Mouse (Mus musculus) stomach, embryonic 14.5 days (tissue): Measurements from ENCODE around the gene Ror2. TPM values are rescaled to one million over a fixed set of nuclear protein-coding genes. Genes with fewer than 3 reads are reported as not detected.

ENCODE experiments used
- ATAC-seq: fragments of 200-750 bp; cut with Nextera tagmentation; 2 replicates; pipeline ENCODE4 v1.8.0; 2017; ENCODE audit warnings: low read depth, moderate TSS enrichment; ENCODE audit not compliant: insufficient number of reproducible peaks, insufficient read depth, low FRiP score
- H3K27ac ChIP-seq: fragments of 300-500 bp; sonication (generic); 2 replicates; pipeline ENCODE4 v1.5.1; 2014; ENCODE audit warnings: mild to moderate bottlenecking, low read length, moderate library complexity, mixed read lengths
- H3K27me3 ChIP-seq: fragments of 300-500 bp; sonication (generic); 2 replicates; pipeline ENCODE4 v1.6.1; 2014; ENCODE audit warnings: low read length, control low read depth, mixed read lengths; ENCODE audit not compliant: control insufficient read depth, insufficient read depth
- H3K36me3 ChIP-seq: fragments of 300-500 bp; sonication (generic); 2 replicates; pipeline ENCODE4 v1.6.1; 2014; ENCODE audit warnings: mild to moderate bottlenecking, control low read depth, low read length, moderate library complexity, mixed read lengths; ENCODE audit not compliant: control insufficient read depth, insufficient read depth
- H3K4me1 ChIP-seq: fragments of 300-500 bp; sonication (generic); 2 replicates; pipeline ENCODE4 v1.6.1; 2014; ENCODE audit warnings: low read length, control low read depth, mixed read lengths; ENCODE audit not compliant: control insufficient read depth, insufficient read depth
- H3K4me2 ChIP-seq: fragments of 300-500 bp; sonication (generic); replicated peaks from 2 replicates; pipeline ENCODE4 v1.6.1; 2014; ENCODE audit warnings: low read depth, low read length, control low read depth
- H3K4me3 ChIP-seq: fragments of 300-500 bp; sonication (generic); 2 replicates; pipeline ENCODE4 v1.5.1; 2014; ENCODE audit warnings: low read depth, low read length, control low read depth
- H3K9ac ChIP-seq: fragments of 300-500 bp; sonication (generic); replicated peaks from 2 replicates; pipeline ENCODE4 v1.6.1; 2014; ENCODE audit warnings: low read depth, mild to moderate bottlenecking, control low read depth, low read length, moderate library complexity, mixed read lengths
- H3K9me3 ChIP-seq: fragments of 300-500 bp; sonication (generic); 2 replicates; pipeline ENCODE4 v1.6.1; 2016; ENCODE audit warnings: low read depth, low read length, control low read depth; ENCODE audit not compliant: control insufficient read depth
- WGBS: fragments of 180-500 bp; shearing (Covaris S2); extraction: QIAGEN DNeasy Blood & Tissue Kit; methylation state at CpG from one replicate; pipeline ENCODE4 v1.1.7; 2014; 5-methylcytosine and 5-hydroxymethylcytosine counted together
- polyA plus RNA-seq: library from polyadenylated mRNA; unstranded; fragments of >200 nt; fragmentation: Nextera tagmentation; extraction: Ambion mirVana; gene quantifications from 2 replicates; pipeline ENCODE4 v1.2.1, GENCODE M21; 2014

The Ror2 gene
- polyA plus RNA-seq, 1 experiment from 2014 or later = 13.9 TPM

DNA sequence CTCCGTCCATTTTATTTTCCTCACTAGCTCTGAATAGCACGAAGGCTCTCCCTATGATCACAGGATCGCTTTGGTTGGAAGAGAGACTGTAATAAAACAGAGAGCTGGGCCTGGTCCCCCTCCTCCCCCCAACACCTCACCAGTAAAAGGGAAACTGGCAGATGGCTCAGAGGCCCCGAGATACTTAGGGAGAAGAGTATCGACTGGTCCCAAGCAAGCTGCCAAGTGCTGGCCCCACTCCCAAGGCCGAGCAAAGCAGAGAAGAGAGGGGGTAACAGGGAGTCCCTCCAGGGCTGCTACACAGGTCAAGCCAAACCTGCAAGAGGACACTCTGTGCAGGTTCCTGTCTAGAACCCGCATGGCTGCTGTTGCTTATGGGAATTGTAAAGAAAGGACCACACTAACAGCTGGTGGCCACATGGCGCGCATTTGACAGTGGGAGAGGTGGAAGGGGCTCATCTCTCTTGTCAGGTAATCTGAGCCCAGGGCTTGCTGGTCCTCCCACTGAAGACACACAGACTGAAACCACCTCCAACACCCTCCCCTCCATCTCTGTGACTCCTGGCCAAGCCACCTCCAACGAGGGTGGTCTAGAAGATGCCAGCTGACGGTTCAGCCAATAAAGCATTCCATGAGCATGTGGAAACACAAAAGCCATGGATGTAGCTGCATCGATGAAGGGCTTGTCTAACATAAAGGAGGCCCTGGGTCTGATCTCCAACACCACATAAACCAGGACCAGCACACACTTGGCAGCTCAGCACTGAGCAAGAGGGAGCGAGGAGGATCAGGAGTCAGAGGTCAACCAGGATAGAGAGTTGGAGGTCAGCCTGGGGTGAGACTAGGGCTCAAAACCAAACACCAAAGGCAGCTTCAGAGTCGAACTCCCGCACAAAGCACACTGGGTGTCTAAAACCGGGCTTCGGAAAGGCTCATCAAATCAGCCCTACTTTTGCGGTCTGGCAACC is 49.2 kb downstream of the Ror2 start:
- WGBS = 31% methylated on average over 18 of the region's 18 CpGs
- peak overlapping the region; percentile 66; the same call in 1 of the 2 replicates for H3K27ac ChIP-seq
- no peak overlapping the region for H3K4me2 ChIP-seq
- ATAC-seq = no peak; the same call in 1 of the 2 replicates
- peaks cover 64% of the 10 kb centered on the region for H3K4me1 ChIP-seq
- H3K27me3 ChIP-seq = no peaks in the 10 kb centered on the region
- no peak overlapping the region for H3K4me3 ChIP-seq
- H3K36me3 ChIP-seq = no peaks in the 10 kb centered on the region
- no peak overlapping the region; the same call in 1 of the 2 replicates for H3K9ac ChIP-seq
- H3K9me3 ChIP-seq = peaks cover 2% of the 10 kb centered on the region; the same call in 1 of the 2 replicates

DNA sequence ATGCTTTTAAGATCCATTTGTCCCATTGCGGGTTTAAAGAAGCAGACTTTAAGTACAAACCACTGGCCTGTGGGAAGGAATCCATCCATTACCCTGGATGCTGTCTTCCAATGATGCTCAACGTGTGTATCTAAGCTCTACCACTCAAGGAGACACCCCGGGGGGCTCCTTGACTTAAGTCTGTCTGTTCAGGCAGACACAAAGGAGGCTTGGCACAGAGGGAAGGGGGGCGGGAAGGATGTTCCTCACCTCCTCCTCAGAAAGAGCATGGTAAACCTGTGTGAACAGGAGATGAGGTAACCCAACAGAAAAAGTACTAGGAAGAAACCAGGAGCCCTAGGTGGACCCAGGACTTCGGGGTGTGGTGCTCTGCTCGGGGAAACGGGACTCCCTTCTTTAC is 50.0 kb downstream of the Ror2 start:
- H3K27me3 ChIP-seq = no peaks in the 10 kb centered on the region
- H3K27ac ChIP-seq = no peak overlapping the region; the same call in 1 of the 2 replicates
- no peak for ATAC-seq
- H3K4me3 ChIP-seq = no peak overlapping the region
- no peak overlapping the region for H3K9ac ChIP-seq
- peaks cover 70% of the 10 kb centered on the region for H3K4me1 ChIP-seq
- no peaks in the 10 kb centered on the region; the same call in 1 of the 2 replicates for H3K9me3 ChIP-seq
- WGBS = 30% methylated on average over 7 of the region's 7 CpGs
- H3K4me2 ChIP-seq = no peak overlapping the region
- H3K36me3 ChIP-seq = no peaks in the 10 kb centered on the region

DNA sequence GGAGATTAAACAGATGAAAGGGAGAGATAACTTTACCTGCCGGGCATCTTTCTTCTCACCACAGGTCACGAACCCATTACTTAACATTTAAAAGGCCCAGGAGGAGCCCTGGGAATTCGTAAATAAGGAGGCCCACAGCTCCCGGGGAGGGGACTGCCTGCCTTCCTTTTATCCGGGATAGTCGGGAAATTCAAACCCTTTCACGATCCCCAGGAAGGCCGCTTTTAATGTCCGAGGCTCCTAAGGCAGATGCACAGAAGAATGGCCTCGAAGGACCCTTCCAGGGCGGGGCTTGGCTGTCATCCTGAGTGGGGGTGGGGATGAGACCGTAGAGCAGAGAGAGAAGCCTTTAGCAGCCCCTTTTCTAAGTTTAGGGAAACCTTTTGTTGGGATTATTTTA is 51.1 kb downstream of the Ror2 start:
- WGBS = 12% methylated on average over 12 of the region's 12 CpGs
- Histone ChIP-seq H3K27ac (no peak overlapping the region), H3K4me3 (no peak overlapping the region), H3K27me3 (no peaks in the 10 kb centered on the region), H3K4me1 (peaks cover 70% of the 10 kb centered on the region), H3K36me3 (no peaks in the 10 kb centered on the region), H3K9me3 (no peaks in the 10 kb centered on the region), H3K9ac (no peak overlapping the region), H3K4me2 (no peak overlapping the region)
- no peak for ATAC-seq

DNA sequence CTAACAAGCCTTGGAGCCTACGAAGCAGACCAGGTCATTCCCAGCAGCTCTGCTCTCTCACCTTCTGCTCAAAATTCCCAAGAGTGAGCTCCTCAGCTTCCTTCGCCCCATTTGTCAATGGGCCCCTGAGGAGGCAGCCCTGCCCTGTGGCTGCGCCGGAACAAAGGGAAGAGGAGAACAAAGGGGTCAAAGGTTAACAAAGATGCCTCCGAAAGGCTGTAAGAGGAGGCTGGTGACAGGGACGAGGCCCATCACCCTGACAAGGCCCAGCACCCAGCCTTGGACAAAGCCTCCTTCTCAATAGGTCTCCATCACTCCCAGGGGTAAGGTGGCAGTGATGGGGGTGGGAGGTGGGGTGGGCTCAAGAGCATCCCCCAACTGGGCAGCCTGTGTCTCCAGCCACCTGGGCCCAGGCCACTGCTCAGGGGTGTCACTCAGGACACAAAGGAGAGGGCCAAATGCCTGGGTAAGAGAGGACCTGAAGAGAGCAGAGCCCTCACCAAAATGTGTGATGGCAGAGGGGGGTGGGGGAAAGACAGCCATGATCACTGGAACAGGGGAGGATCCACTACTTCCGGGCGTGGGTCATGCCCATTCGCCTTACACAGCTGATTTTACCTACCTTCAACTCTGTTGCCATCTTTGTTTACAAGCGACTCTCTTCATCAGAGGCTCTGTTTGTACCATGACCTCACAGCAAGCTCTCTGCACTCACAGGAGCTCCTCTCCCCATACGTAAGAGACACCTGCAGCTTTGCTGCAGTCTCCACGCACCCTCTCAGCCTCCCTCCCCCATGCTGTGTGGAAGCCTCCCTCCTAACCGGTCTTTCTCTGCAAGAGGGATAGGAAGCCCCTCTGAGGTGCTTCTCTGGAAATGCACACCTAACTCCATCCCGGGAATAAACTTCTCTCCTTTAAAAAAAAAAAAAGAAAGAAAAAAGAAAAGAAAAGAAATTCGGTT is 51.8 kb downstream of the Ror2 start:
- H3K9ac ChIP-seq = no peak overlapping the region
- no peak overlapping the region for H3K4me3 ChIP-seq
- 51% methylated on average over 15 of the region's 15 CpGs for WGBS
- H3K27ac ChIP-seq = peak overlapping the region; percentile 48; the same call in 1 of the 2 replicates
- ATAC-seq = no peak
- no peaks in the 10 kb centered on the region for H3K36me3 ChIP-seq
- no peaks in the 10 kb centered on the region for H3K27me3 ChIP-seq
- no peaks in the 10 kb centered on the region for H3K9me3 ChIP-seq
- H3K4me1 ChIP-seq = peaks cover 70% of the 10 kb centered on the region
- no peak overlapping the region for H3K4me2 ChIP-seq

DNA sequence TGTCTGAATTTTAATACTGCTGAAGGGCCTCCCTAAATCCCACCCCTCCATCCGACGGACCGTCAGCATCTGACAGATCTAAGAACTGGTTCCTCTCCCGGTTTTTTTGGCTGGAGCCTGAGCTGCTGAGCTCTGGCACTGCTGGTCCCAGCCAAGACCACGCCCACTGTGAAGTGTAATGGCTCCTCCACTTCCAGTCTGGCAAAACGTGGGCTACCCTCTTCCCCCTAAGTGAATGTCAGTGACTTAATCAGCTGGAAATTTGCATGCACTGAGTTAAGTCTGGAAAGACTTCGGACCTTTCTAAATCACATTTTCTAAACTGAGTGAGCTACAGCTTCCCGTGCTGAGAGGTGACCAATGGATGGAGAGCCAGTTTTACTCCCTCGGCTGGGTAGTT is 52.5 kb downstream of the Ror2 start:
- H3K36me3 ChIP-seq = no peaks in the 10 kb centered on the region
- 14% methylated on average over 9 of the region's 9 CpGs for WGBS
- ATAC-seq = no peak
- H3K4me3 ChIP-seq = no peak overlapping the region
- no peak overlapping the region for H3K9ac ChIP-seq
- H3K27me3 ChIP-seq = no peaks in the 10 kb centered on the region
- peak overlapping the region; percentile 48; the same call in 1 of the 2 replicates for H3K27ac ChIP-seq
- no peak overlapping the region for H3K4me2 ChIP-seq
- peaks cover 69% of the 10 kb centered on the region for H3K4me1 ChIP-seq
- H3K9me3 ChIP-seq = no peaks in the 10 kb centered on the region

DNA sequence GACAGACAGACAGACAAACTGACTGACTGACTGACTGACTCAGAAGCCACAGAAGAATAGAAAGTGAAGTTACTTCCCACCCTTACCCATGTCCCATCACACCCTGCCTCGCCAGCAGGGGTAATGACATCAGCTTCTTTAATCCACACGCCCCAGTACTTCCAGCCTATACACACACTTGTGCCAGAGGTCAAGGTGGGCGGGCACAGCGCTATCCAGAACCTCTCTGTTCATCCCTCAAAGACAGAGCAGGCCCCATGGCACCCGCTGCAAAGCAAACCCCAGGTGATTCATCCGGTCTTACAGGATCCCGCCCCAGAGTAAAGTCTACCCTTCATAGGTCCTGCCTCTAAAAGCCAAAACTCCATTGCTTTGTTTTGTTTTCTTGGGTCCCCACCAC is 53.5 kb downstream of the Ror2 start:
- peak; percentile 44 for ATAC-seq
- H3K9me3 ChIP-seq = no peaks in the 10 kb centered on the region
- no peak overlapping the region for H3K9ac ChIP-seq
- no peaks in the 10 kb centered on the region for H3K27me3 ChIP-seq
- no peak overlapping the region for H3K4me3 ChIP-seq
- H3K36me3 ChIP-seq = no peaks in the 10 kb centered on the region
- H3K4me1 ChIP-seq = peaks cover 63% of the 10 kb centered on the region
- 42% methylated on average over 7 of the region's 7 CpGs for WGBS
- H3K27ac ChIP-seq = no peak overlapping the region
- no peak overlapping the region for H3K4me2 ChIP-seq

DNA sequence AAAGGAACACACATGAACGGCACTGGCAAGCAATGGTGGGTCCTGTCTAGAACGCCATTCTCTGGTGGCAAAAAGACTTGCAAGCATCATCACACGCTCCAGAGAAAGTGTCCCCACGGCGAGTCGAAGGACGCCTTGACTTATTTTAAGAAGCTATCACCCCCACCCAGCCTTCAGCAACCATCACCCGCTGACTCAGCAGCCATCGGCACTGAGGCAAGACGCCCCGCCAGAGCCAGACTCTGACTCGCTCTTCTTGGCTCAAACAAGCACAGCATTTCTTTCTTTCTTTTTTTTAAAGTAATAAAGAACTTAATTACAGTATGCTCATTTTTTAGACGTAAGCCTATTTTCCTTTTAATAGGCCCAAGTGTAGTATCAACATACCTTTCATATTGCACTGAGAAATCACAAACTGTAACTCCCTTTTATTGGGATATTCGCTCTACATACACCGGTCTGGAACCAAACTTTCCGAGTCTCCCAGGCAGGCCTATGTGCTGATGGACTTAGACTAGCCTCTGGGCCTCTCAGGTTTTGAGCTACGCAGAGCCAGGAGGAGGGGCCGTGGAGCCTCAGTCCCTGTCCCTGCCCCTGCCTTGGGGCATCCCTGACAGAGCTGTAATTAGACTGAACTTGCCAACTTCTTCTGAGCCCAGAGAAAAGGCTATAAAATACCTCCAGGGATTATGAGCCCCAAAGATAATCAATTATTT is 55.3 kb downstream of the Ror2 start:
- no peaks in the 10 kb centered on the region for H3K27me3 ChIP-seq
- ATAC-seq = no peak
- no peaks in the 10 kb centered on the region for H3K36me3 ChIP-seq
- peaks cover 53% of the 10 kb centered on the region for H3K4me1 ChIP-seq
- no peak overlapping the region for H3K4me2 ChIP-seq
- no peaks in the 10 kb centered on the region for H3K9me3 ChIP-seq
- no peak overlapping the region for H3K27ac ChIP-seq
- WGBS = 82% methylated on average over 18 of the region's 18 CpGs
- no peak overlapping the region for H3K9ac ChIP-seq
- no peak overlapping the region for H3K4me3 ChIP-seq

DNA sequence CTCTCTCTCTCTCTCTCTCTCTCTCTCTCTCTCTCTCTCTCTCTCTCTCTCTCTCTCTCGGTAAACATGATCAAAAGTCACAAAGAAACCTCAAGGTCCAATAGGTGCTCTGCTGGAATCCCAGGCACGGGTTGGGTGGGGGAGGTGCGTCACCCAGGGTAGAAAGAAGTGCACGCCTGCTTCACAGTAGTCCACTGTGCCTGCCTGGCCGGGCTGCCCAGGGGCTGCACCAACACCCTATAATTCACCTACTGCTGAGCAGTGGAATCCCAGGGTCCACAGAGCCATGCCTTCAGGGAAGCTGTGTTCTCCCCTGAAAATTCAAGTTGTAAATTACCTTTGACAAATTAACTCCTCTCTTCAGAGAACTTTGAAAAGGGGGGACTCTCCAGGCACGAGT is 58.9 kb downstream of the Ror2 start:
- Histone ChIP-seq H3K27ac (no peak overlapping the region), H3K27me3 (no peaks in the 10 kb centered on the region), H3K9me3 (peaks cover 4% of the 10 kb centered on the region; the same call in 1 of the 2 replicates), H3K4me3 (no peak overlapping the region), H3K9ac (no peak overlapping the region), H3K36me3 (no peaks in the 10 kb centered on the region), H3K4me2 (no peak overlapping the region), H3K4me1 (peaks cover 26% of the 10 kb centered on the region)
- WGBS = 36% methylated on average over 6 of the region's 6 CpGs
- ATAC-seq = no peak
